Mouse (Mus musculus) neural tube, embryonic 12.5 days (tissue): Measurements from ENCODE around the gene Rassf7. TPM values are rescaled to one million over a fixed set of nuclear protein-coding genes. Genes with fewer than 3 reads are reported as not detected.

Experiments used
- microRNA counts: library from miRNA; unstranded; fragments of <30 nt; microRNA quantifications from one replicate; lab custom pipeline; 2017
- microRNA-seq: library from miRNA; unstranded; fragments of <30 nt; microRNA quantifications from one replicate; pipeline ENCODE4, GENCODE M21; 2017
- polyA plus RNA-seq: library from polyadenylated mRNA; unstranded; fragments of >200 nt; fragmentation: Nextera tagmentation; extraction: Ambion mirVana; gene quantifications from 2 replicates; pipeline ENCODE4 v1.2.1, GENCODE M21; 2016

Rassf7 gene
- polyA plus RNA-seq, 1 experiment from 2014 or later, result 38.7 TPM

MicroRNA genes within 50 kb of the gene (microRNA counts, 519-probe panel; counts per million panel counts)
- microRNA mmu-miR-210 (lab: Ali Mortazavi, UCI), result 5,225 counts per million, percentile 85 among the panel's probes with 10 or more counts

Small RNA genes lying within 50 kb of the gene (microRNA-seq; reads per million reads assigned to microRNA genes)
- gene Mir210, result 329 reads per million, percentile 67 among the genes with 10 or more reads in this experiment

Other genes with a start within 250 kb of the Rassf7 start
- gene Ifitm1, start 248.6 kb upstream of the Rassf7 start, polyA plus RNA-seq, result 10.1 and 13.6 TPM in 2 replicates
- 23.9 and 29.2 TPM in 2 replicates for gene Ifitm3, start 205.1 kb upstream of the Rassf7 start, polyA plus RNA-seq
- 0.42 and 0.54 TPM in 2 replicates for gene Ifitm6, start 197.9 kb upstream of the Rassf7 start, polyA plus RNA-seq
- gene Gm17387, start 186.7 kb upstream of the Rassf7 start, polyA plus RNA-seq, result not detected in 2 replicates
- gene B4galnt4, start 154.8 kb upstream of the Rassf7 start, polyA plus RNA-seq, result 40.8 and 41.5 TPM in 2 replicates
- gene Pkp3, start 137.6 kb upstream of the Rassf7 start, polyA plus RNA-seq, result 1.6 and 3.1 TPM in 2 replicates
- gene Sigirr, start 115.3 kb upstream of the Rassf7 start, polyA plus RNA-seq, result 1.6 and 2.3 TPM in 2 replicates
- 0.22 TPM in 1 of 2 replicates, not detected in the other for gene Ano9, start 98.1 kb upstream of the Rassf7 start, polyA plus RNA-seq
- gene Ptdss2, start 93.5 kb upstream of the Rassf7 start, polyA plus RNA-seq, result 74.7 and 79.8 TPM in 2 replicates
- 56.9 and 60.9 TPM in 2 replicates for gene Rnh1, start 43.0 kb upstream of the Rassf7 start, polyA plus RNA-seq
- 114 and 121 TPM in 2 replicates for gene Hras, start 21.9 kb upstream of the Rassf7 start, polyA plus RNA-seq
- 11.2 TPM in 2 replicates for gene Lrrc56, start 21.7 kb upstream of the Rassf7 start, polyA plus RNA-seq
- 2.5 and 3.8 TPM in 2 replicates for gene Lmntd2, start 1.8 kb upstream of the Rassf7 start, polyA plus RNA-seq
- 88.0 and 92.7 TPM in 2 replicates for gene Phrf1, start 12.9 kb downstream of the Rassf7 start, polyA plus RNA-seq
- gene Irf7, start 50.6 kb downstream of the Rassf7 start, polyA plus RNA-seq, result 1.0 and 1.7 TPM in 2 replicates
- not detected in 2 replicates for gene Cdhr5, start 60.9 kb downstream of the Rassf7 start, polyA plus RNA-seq
- gene Sct, start 63.3 kb downstream of the Rassf7 start, polyA plus RNA-seq, result 4.5 and 7.1 TPM in 2 replicates
- 0.82 and 0.94 TPM in 2 replicates for gene Drd4, start 76.1 kb downstream of the Rassf7 start, polyA plus RNA-seq
- gene Deaf1, start 111.8 kb downstream of the Rassf7 start, polyA plus RNA-seq, result 98.9 and 108 TPM in 2 replicates
- 60.9 and 62.5 TPM in 2 replicates for gene Tmem80, start 111.9 kb downstream of the Rassf7 start, polyA plus RNA-seq
- gene Eps8l2, start 123.0 kb downstream of the Rassf7 start, polyA plus RNA-seq, result 1.0 and 1.1 TPM in 2 replicates
- 366 and 377 TPM in 2 replicates for gene Taldo1, start 176.3 kb downstream of the Rassf7 start, polyA plus RNA-seq
- gene Gatd1, start 198.3 kb downstream of the Rassf7 start, polyA plus RNA-seq, result 50.5 and 51.5 TPM in 2 replicates
- gene Cend1, start 213.6 kb downstream of the Rassf7 start, polyA plus RNA-seq, result 44.4 and 55.1 TPM in 2 replicates
- gene Slc25a22, start 222.0 kb downstream of the Rassf7 start, polyA plus RNA-seq, result 57.6 and 57.7 TPM in 2 replicates
- 8.4 and 9.8 TPM in 2 replicates for gene Pidd1, start 228.2 kb downstream of the Rassf7 start, polyA plus RNA-seq
- gene Rplp2, start 231.5 kb downstream of the Rassf7 start, polyA plus RNA-seq, result 803 and 881 TPM in 2 replicates
- gene Pnpla2, start 239.3 kb downstream of the Rassf7 start, polyA plus RNA-seq, result 15.8 and 16.5 TPM in 2 replicates
- 6.7 and 7.6 TPM in 2 replicates for gene Cracr2b, start 245.2 kb downstream of the Rassf7 start, polyA plus RNA-seq